Mouse (Mus musculus) stomach, embryonic 15.5 days (tissue): ENCODE data around the gene Smap2. TPM values are rescaled to one million over a fixed set of nuclear protein-coding genes. Genes with fewer than 3 reads are reported as not detected.

ENCODE experiments used
- ATAC-seq: fragments of 200-750 bp; cut with Nextera tagmentation; 2 replicates; pipeline ENCODE4 v1.8.0; 2017; ENCODE audit warnings: low read depth, moderate number of reproducible peaks, moderate TSS enrichment; ENCODE audit not compliant: insufficient read depth, low FRiP score
- H3K27ac ChIP-seq: fragments of 300-500 bp; sonication (generic); 2 replicates; pipeline ENCODE4 v1.5.1; 2015; ENCODE audit warnings: mild to moderate bottlenecking, inconsistent platforms
- H3K27me3 ChIP-seq: fragments of 300-500 bp; sonication (generic); replicated peaks from 2 replicates; pipeline ENCODE4 v1.6.1; 2015; ENCODE audit warnings: inconsistent platforms
- H3K36me3 ChIP-seq: fragments of 300-500 bp; sonication (generic); 2 replicates; pipeline ENCODE4 v1.6.1; 2015; ENCODE audit warnings: inconsistent platforms
- H3K4me1 ChIP-seq: fragments of 300-500 bp; sonication (generic); 2 replicates; pipeline ENCODE4 v1.6.1; 2015; ENCODE audit warnings: inconsistent platforms
- H3K4me2 ChIP-seq: fragments of 300-500 bp; sonication (generic); 2 replicates; pipeline ENCODE4 v1.6.1; 2015; ENCODE audit warnings: mild to moderate bottlenecking, inconsistent platforms
- H3K4me3 ChIP-seq: fragments of 300-500 bp; sonication (generic); replicated peaks from 2 replicates; pipeline ENCODE4 v1.5.1; 2015; ENCODE audit warnings: inconsistent platforms
- H3K9ac ChIP-seq: fragments of 300-500 bp; sonication (generic); 2 replicates; pipeline ENCODE4 v1.6.1; 2015; ENCODE audit warnings: inconsistent platforms
- H3K9me3 ChIP-seq: fragments of 300-500 bp; sonication (generic); 2 replicates; pipeline ENCODE4 v1.6.1; 2016; ENCODE audit warnings: inconsistent platforms
- WGBS: fragments of 180-500 bp; shearing (Covaris S2); methylation state at CpG from one replicate; pipeline ENCODE4 v1.1.7; 2015; 5-methylcytosine and 5-hydroxymethylcytosine counted together
- polyA plus RNA-seq: library from polyadenylated mRNA; unstranded; fragments of >200 nt; fragmentation: Nextera tagmentation; extraction: Ambion mirVana; gene quantifications from 2 replicates; pipeline ENCODE4 v1.2.1, GENCODE M21; 2015

Gene Smap2
- polyA plus RNA-seq, 1 experiment from 2014 or later = 14.2 TPM

- no peak for ATAC-seq
- 31% methylated on average over 8 of the region's 8 CpGs for WGBS
- no peak overlapping the region for H3K4me3 ChIP-seq
- H3K4me2 ChIP-seq = no peak overlapping the region
- 0 out of 2 replicates have a peak, but pooled peaks cover 9% of the 10 kb centered on the region for H3K4me1 ChIP-seq
- H3K27ac ChIP-seq = peak overlapping the region; percentile 44; the same call in 1 of the 2 replicates
- no peak overlapping the region for H3K9ac ChIP-seq
- H3K36me3 ChIP-seq = no peaks in the 10 kb centered on the region
- H3K9me3 ChIP-seq = no peaks in the 10 kb centered on the region
- H3K27me3 ChIP-seq = no peaks in the 10 kb centered on the region
Observed at GRCm38 (mm10) chr4:121002400-121003171, 14.5 kb downstream of the Smap2 start.

GRCm38 (mm10) chr4:121001659-121002058 lies 15.4 kb downstream of the Smap2 start:
- no peaks in the 10 kb centered on the region for H3K9me3 ChIP-seq
- no peak overlapping the region for H3K4me2 ChIP-seq
- 0 out of 2 replicates have a peak, but pooled peaks cover 9% of the 10 kb centered on the region for H3K4me1 ChIP-seq
- H3K27me3 ChIP-seq = no peaks in the 10 kb centered on the region
- H3K27ac ChIP-seq = no peak overlapping the region
- no peaks in the 10 kb centered on the region for H3K36me3 ChIP-seq
- no peak overlapping the region for H3K9ac ChIP-seq
- no peak for ATAC-seq
- WGBS = 40% methylated on average over 1 of the region's 1 CpGs
- no peak overlapping the region for H3K4me3 ChIP-seq

GRCm38 (mm10) chr4:121001042-121001441 lies 16.0 kb downstream of the Smap2 start:
- Histone ChIP-seq H3K4me2 (no peak overlapping the region), H3K4me3 (no peak overlapping the region), H3K27me3 (no peaks in the 10 kb centered on the region), H3K9ac (no peak overlapping the region), H3K4me1 (0 out of 2 replicates have a peak, but pooled peaks cover 9% of the 10 kb centered on the region), H3K9me3 (no peaks in the 10 kb centered on the region), H3K27ac (no peak overlapping the region), H3K36me3 (no peaks in the 10 kb centered on the region)
- ATAC-seq = no peak
- WGBS = 82% methylated on average over 2 of the region's 2 CpGs

- no peaks in the 10 kb centered on the region for H3K27me3 ChIP-seq
- H3K4me2 ChIP-seq = no peak overlapping the region
- no peaks in the 10 kb centered on the region for H3K36me3 ChIP-seq
- WGBS = 59% methylated on average over 1 of the region's 1 CpGs
- no peaks in the 10 kb centered on the region for H3K9me3 ChIP-seq
- no peak overlapping the region for H3K4me3 ChIP-seq
- H3K27ac ChIP-seq = no peak overlapping the region
- H3K9ac ChIP-seq = no peak overlapping the region
- no peak for ATAC-seq
- no peaks in the 10 kb centered on the region for H3K4me1 ChIP-seq
Observed at GRCm38 (mm10) chr4:120995911-120996310, 21.1 kb downstream of the Smap2 start.

DNA sequence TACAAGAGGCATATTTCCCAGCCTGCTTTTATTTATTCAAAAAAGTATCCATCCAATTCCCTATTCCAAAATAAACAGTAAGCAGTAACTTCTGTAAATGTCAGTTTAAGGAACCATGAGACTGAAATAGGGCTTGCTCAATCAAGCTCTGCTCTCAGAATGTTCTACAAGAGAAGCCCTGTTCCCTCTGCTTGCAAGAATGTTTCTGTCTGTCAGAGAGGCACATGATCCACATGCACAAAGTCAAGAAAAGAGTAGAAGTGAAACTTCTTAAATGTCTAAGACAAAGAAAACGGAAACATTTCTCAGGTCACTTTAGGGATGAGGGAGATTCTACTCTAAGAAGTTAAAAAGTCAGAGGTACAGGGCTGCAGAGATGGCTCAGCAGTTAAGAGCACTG lies 24.0 kb downstream of the Smap2 start:
- H3K27me3 ChIP-seq = no peaks in the 10 kb centered on the region

DNA sequence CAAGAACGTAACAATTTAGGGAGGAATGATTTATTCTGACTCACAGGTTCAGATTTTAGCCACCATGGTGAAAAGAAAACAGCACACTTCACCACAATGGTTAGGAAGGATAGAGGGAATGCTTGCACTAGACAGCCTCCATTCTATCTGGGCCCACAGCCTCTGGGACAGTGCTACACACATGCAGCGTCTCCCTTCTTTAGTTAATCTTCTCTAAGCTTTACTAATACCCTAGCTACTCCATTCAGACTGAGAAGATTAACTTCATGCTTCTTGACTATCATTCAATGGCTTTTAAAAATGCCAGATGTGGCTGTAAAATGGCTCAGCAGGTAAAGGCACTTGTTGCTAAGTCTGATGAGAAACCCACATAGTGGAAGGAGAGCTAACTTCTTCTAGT lies 24.8 kb downstream of the Smap2 start:
- H3K27ac ChIP-seq = no peak overlapping the region
- H3K9ac ChIP-seq = no peak overlapping the region
- 74% methylated on average over 2 of the region's 2 CpGs for WGBS
- H3K9me3 ChIP-seq = no peaks in the 10 kb centered on the region
- H3K4me1 ChIP-seq = no peaks in the 10 kb centered on the region
- ATAC-seq = no peak
- H3K4me2 ChIP-seq = no peak overlapping the region
- H3K36me3 ChIP-seq = no peaks in the 10 kb centered on the region
- H3K27me3 ChIP-seq = no peaks in the 10 kb centered on the region
- H3K4me3 ChIP-seq = no peak overlapping the region

More for the DNA sequence above, 24.0 kb downstream of the Smap2 start:
- WGBS = 91% methylated on average over 1 of the region's 1 CpGs
- H3K9ac ChIP-seq = no peak overlapping the region
- H3K36me3 ChIP-seq = no peaks in the 10 kb centered on the region
- H3K4me3 ChIP-seq = no peak overlapping the region
- no peak for ATAC-seq
- H3K9me3 ChIP-seq = no peaks in the 10 kb centered on the region
- no peak overlapping the region for H3K4me2 ChIP-seq
- H3K27ac ChIP-seq = no peak overlapping the region
- no peaks in the 10 kb centered on the region for H3K4me1 ChIP-seq

- Histone ChIP-seq H3K4me2 (no peak overlapping the region), H3K27me3 (no peaks in the 10 kb centered on the region), H3K9me3 (no peaks in the 10 kb centered on the region), H3K4me1 (no peaks in the 10 kb centered on the region), H3K36me3 (no peaks in the 10 kb centered on the region), H3K27ac (no peak overlapping the region), H3K9ac (no peak overlapping the region), H3K4me3 (no peak overlapping the region)
- WGBS = 69% methylated on average over 4 of the region's 4 CpGs
- no peak for ATAC-seq
Observed at GRCm38 (mm10) chr4:120987319-120987718, 29.7 kb downstream of the Smap2 start.

- Histone ChIP-seq H3K4me1 (no peaks in the 10 kb centered on the region), H3K27me3 (no peaks in the 10 kb centered on the region), H3K4me2 (no peak overlapping the region), H3K36me3 (no peaks in the 10 kb centered on the region), H3K9me3 (no peaks in the 10 kb centered on the region), H3K27ac (no peak overlapping the region), H3K9ac (no peak overlapping the region), H3K4me3 (no peak overlapping the region)
- 11% methylated on average over 6 of the region's 6 CpGs for WGBS
- ATAC-seq = no peak
Observed at GRCm38 (mm10) chr4:120986446-120986845, 30.6 kb downstream of the Smap2 start.

DNA sequence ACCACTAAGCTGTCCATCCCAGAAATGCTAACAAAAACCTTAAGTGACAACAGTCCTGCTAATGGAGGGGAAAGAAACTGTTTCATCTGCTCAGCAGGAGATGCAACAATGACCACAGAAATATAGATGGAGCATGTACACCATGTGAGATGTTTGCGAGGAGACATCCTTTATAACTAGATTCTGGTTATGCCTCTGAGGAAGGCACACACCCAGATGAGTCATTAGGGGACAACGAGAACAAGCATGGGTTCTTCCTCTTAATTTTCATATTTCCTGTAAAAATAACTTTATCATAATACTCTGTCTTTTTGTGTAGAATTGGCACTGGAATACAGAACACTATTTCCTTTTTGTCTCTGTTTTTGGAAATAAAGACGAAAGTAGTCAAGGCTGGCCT lies 38.8 kb downstream of the Smap2 start:
- Histone ChIP-seq H3K9ac (no peak overlapping the region), H3K4me2 (no peak overlapping the region), H3K27ac (no peak overlapping the region), H3K4me3 (no peak overlapping the region), H3K9me3 (no peaks in the 10 kb centered on the region), H3K4me1 (no peaks in the 10 kb centered on the region), H3K36me3 (no peaks in the 10 kb centered on the region), H3K27me3 (no peaks in the 10 kb centered on the region)
- no peak for ATAC-seq
- WGBS = 86% methylated on average over 3 of the region's 3 CpGs

- H3K27ac ChIP-seq = no peak overlapping the region
- H3K4me1 ChIP-seq = no peaks in the 10 kb centered on the region
- no peaks in the 10 kb centered on the region for H3K27me3 ChIP-seq
- WGBS = 86% methylated on average over 4 of the region's 4 CpGs
- no peak overlapping the region for H3K4me2 ChIP-seq
- no peak overlapping the region for H3K9ac ChIP-seq
- H3K9me3 ChIP-seq = no peaks in the 10 kb centered on the region
- no peak for ATAC-seq
- no peak overlapping the region for H3K4me3 ChIP-seq
- H3K36me3 ChIP-seq = peaks cover 4% of the 10 kb centered on the region; the same call in 1 of the 2 replicates
Observed at GRCm38 (mm10) chr4:120975428-120975734, 41.7 kb downstream of the Smap2 start.

GRCm38 (mm10) chr4:120974711-120975427 lies 42.2 kb downstream of the Smap2 start:
- no peak for ATAC-seq

DNA sequence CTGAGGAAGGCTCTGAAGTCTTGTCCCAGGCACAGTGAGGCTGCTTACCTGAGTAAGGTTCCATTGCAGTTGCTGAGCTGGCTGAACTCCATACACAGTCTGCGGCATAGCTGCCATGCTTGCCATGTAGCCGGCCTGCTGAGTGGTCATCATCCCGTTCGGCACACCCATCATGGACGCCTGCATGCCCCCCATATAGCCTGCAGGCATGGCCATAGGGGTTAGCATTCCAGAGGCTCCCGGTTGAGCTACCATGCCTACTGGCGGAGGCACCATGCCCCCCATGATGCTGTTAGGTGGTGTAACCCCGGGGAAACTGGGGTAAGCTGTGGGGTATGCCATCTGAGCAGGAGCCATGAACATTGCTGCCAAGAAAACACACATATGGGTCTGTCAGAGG lies 45.2 kb downstream of the Smap2 start:
- no peak overlapping the region for H3K9ac ChIP-seq
- 89% methylated on average over 8 of the region's 8 CpGs for WGBS
- no peaks in the 10 kb centered on the region for H3K4me1 ChIP-seq
- no peak overlapping the region for H3K4me2 ChIP-seq
- H3K36me3 ChIP-seq = peaks cover 7% of the 10 kb centered on the region; the same call in 1 of the 2 replicates
- H3K4me3 ChIP-seq = no peak overlapping the region
- no peaks in the 10 kb centered on the region for H3K9me3 ChIP-seq
- H3K27me3 ChIP-seq = no peaks in the 10 kb centered on the region
- ATAC-seq = no peak
- no peak overlapping the region for H3K27ac ChIP-seq

More at GRCm38 (mm10) chr4:120974711-120975427, 42.2 kb downstream of the Smap2 start:
- Histone ChIP-seq H3K4me2 (no peak overlapping the region), H3K4me3 (no peak overlapping the region), H3K9ac (no peak overlapping the region), H3K9me3 (no peaks in the 10 kb centered on the region), H3K4me1 (no peaks in the 10 kb centered on the region), H3K27ac (no peak overlapping the region), H3K36me3 (peaks cover 4% of the 10 kb centered on the region; the same call in 1 of the 2 replicates), H3K27me3 (no peaks in the 10 kb centered on the region)
- WGBS = 80% methylated on average over 11 of the region's 11 CpGs
